Mouse (Mus musculus) embryo, embryonic 10.5 days (tissue): ENCODE results near the gene Colgalt1.
A peak's percentile ranks its signal among the peaks of the same experiment; 100 is the strongest.

Experiments
- DNase-seq: peaks from one replicate; pipeline ENCODE4 v3.0.0-alpha.2; 2015; ENCODE audit warnings: low spot score

The Colgalt1 gene

GRCm38 (mm10) chr8:71610822-71611651 is at the start of gene Colgalt1:
TSS of gene Colgalt1 (plus strand) at chr8:71610998.
- DNase-seq: peak; percentile 100

DNA sequence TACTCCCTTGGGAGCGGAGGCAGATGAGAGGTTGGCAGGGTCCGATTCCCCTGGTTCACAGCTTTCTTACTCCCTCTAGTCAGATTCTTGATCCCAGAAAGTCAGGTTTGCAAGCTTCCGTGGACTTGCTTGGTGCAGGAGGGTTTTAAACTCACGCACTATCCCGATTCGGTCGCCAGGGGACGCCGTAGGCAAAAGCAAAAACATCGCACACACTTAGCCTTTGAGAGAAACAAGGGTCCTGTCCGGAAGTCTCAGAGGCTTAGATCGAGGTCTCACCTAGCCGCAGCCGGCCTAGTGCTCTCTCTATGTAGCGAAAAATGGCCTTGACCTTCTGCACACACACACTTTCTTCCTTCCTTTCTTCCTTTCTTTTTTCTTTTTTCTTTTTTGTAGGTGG is 49.4 kb upstream of the Colgalt1 start:
- peak; percentile 90 for DNase-seq

GRCm38 (mm10) chr8:71562751-71563150 is 48.0 kb upstream of the Colgalt1 start:
- peak; percentile 59 for DNase-seq

DNA sequence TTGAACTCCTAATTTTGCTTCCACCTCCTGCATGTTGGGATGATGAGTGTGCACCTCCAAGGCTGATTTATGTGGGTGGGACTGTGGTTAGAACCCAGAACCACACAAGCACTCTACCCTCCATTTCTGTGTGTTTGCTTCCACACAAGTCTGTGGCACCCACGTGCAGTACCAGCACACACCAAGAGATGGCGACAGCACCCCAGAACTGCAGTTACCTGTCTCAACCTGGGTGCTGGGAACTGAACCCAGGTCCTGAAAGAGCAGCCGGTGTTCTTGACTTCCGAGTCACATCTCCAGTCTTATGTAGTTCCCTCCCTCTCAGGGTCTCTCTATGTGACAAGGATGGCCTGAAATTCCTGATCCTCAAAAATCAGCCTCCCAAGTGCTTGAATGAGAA is 46.8 kb upstream of the Colgalt1 start:
- DNase-seq: no peak

DNA sequence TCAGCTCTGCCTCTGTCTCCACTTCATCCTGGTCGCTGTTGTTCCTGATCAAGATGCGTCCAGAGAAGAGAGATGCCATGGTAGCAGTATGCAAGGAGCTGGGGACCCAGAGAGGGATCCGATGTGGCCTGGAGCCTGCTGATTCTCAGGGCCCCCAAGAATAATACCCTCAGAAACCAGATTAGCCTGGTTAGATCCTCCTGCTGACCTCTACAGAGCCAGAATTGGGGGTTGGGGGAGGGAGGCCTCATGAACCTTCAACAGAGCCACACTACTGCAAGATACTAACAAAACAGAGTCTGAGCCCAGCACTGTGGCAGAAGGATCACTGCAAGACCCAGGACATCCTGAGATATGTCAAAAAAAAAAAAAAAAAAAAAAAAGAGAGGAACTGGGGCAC is 44.3 kb upstream of the Colgalt1 start, which contains the start of gene Nxnl1:
Gene Nxnl1, minus strand, starts transcription at position 101 of the 400 bp plus-strand sequence.
- no peak for DNase-seq

GRCm38 (mm10) chr8:71567587-71567986 is 43.2 kb upstream of the Colgalt1 start:
- DNase-seq: no peak

- no peak for DNase-seq
These were observed 42.3 kb upstream of the Colgalt1 start, which contains the start of gene Slc27a1 for GRCm38 (mm10) chr8:71568387-71568937. TSS of gene Slc27a1 (plus strand) at chr8:71568882.

DNA sequence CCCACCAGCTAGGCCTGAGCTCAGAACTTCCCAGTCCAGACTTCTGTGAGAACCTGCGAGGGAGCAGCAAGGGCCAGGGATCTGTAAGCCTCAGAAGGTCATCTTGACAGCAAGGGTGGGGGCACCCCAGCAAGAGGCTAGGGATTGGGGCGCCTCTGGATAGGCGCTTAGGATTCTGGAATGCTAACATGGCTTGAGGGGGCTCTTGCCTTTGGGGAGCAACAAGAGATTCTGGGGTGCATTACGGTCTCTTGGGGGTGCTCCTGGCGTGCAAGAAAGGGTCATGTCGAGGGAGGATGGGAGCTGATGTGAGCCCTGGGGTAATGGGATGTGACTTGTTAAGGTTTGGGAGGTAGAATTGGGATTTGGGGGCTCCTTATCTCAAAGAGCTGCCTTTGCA is 41.9 kb upstream of the Colgalt1 start:
- no peak for DNase-seq

DNA sequence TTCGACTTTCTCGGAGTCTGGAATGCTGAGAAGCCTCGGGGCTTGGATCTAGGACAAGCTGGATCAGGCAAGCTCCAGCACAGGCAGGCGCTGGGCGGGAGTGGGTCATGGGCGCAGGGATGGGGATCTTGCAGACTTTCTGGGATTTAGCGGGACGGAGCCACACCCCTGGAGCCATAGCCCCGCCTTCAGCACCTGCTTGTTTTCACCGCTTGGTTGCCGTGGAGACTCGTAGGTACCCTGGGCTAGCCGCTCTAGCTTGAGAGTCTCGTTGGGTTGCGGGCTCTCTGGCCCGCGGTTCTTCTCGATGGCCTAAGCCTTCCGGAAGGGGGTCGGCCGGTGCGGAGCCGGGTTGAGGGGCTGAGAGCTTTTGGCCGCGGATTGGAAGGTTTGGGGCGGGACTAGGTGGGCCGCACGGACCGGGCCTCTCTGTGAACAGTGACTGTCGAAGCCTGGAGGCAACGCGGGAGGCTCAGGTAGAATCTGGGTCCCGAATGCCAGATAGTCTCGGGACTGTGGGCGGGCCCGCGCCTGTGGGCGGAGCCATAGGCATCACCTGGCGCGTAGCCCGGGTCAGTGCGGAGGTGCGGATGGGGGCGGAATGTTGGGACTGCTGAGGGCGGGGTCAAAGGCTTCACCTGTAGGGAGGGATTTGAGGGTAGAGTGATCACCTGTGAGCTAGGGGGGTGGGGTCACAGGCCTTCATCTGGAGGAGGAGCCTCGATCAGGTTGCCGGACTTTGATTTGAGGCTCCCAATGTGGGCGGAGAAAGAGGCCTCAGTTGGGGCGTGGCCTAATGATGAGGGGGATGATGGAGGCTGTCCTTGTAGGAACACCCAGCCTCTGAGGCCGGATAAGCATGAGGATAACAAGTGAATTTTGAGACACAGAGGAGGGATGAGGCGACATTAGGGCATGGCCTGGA is 41.2 kb upstream of the Colgalt1 start:
- DNase-seq: peak; percentile 96

GRCm38 (mm10) chr8:71570291-71570954 is 40.4 kb upstream of the Colgalt1 start:
- DNase-seq: peak; percentile 95

- no peak for DNase-seq
These were observed 38.7 kb upstream of the Colgalt1 start for GRCm38 (mm10) chr8:71572077-71572476.

- no peak for DNase-seq
These were observed 37.8 kb upstream of the Colgalt1 start for GRCm38 (mm10) chr8:71572847-71573633.

DNA sequence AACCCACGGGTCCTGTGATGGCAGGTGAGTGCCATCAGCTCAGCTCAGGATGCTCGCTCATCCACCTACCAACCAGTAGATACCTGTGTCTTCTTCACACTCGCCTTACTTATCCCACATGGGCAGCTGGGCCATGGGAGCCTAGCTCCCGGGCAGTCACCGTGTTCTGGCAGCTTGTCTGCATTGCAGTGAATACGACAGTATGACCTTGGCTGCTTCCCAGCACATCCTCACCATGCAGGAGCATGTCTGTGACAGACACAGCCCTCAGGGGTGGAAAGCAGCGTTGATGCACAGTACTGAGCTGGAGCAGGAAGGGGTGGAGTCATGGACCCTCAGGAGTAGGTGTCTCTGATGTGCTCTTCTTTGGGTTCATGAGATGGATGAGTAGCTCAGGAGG is 36.4 kb upstream of the Colgalt1 start:
- DNase-seq: no peak

GRCm38 (mm10) chr8:71575020-71575419 is 35.8 kb upstream of the Colgalt1 start:
- DNase-seq: no peak

DNA sequence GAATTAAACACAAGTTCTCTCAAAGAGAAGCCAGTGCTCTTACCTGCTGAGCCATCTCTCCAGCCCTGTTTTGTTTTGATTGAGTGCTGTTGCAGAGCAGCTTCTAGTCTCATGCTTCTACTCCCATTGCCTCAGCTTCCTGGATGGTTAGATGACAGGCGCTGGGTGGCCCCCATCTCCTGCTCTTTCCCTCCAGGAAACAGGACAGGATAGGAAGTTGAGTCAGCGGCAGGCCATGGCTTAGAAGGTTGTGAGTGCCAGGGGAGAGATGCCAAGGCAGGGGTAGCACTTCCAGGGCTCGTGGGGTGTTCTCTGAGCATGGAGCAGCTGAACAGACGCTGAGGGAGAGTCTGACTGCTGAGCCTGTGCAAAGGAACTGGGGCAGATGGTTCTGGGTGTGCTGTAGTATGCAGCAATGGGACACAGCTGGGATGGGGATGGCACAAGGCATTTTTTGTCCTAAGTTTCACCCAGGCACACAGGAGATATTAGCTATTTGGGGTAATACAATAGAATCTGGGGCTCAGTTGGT is 32.9 kb upstream of the Colgalt1 start:
- DNase-seq: no peak

GRCm38 (mm10) chr8:71579009-71579408 is 31.8 kb upstream of the Colgalt1 start:
- DNase-seq: no peak

DNA sequence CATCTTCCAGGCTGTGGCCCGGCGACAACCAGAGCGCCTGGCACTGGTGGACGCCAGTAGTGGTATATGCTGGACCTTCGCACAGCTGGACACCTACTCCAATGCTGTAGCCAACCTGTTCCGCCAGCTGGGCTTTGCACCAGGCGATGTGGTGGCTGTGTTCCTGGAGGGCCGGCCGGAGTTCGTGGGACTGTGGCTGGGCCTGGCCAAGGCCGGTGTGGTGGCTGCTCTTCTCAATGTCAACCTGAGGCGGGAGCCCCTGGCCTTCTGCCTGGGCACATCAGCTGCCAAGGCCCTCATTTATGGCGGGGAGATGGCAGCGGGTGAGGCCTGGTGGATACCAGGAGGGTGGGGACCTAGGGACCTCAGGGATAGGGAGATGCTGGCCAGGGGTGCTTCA is 31.3 kb upstream of the Colgalt1 start:
- no peak for DNase-seq

DNA sequence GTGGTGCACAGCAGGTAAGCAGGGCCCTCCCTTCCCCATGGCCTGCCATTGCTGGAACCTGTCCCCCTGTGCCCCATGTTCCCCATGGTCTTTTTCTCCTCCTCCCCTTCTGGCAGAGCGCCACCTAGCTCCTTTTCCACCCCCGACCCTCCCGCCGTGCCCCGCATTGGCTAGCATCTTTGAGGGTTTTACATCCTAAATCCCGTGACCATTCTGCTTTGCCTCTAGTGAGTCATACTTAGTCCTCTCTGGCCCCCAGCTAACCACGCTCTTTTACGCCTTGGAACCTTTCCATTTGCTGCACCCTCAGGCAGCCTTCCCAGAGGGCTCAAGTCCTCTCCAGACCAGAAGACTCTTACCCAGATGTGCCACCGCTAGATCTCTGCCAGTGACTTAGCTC is 30.6 kb upstream of the Colgalt1 start:
- no peak for DNase-seq

GRCm38 (mm10) chr8:71586891-71587290 is 23.9 kb upstream of the Colgalt1 start:
- DNase-seq: peak; percentile 67

GRCm38 (mm10) chr8:71588762-71589161 is 22.0 kb upstream of the Colgalt1 start:
- no peak for DNase-seq

- DNase-seq: no peak
These were observed 19.8 kb upstream of the Colgalt1 start for GRCm38 (mm10) chr8:71591017-71591416.
